Mouse (Mus musculus) kidney, adult 2 months (tissue): ENCODE measurements around the gene Tpcn1.

ENCODE experiments used
- CTCF ChIP-seq: fragments of 200-500 bp; conservative IDR thresholded peaks from 2 replicates; pipeline ENCODE4 v1.5.1; 2011; ENCODE audit warnings: low read depth, mild to moderate bottlenecking, control low read depth, low read length, moderate library complexity, mixed read lengths; ENCODE audit not compliant: insufficient read depth, insufficient read length
- POLR2A ChIP-seq: fragments of 200-500 bp; IDR thresholded peaks from one replicate; pipeline ENCODE4 v1.6.1; 2011; ENCODE audit warnings: low read depth, low read length, control low read depth

DNA sequence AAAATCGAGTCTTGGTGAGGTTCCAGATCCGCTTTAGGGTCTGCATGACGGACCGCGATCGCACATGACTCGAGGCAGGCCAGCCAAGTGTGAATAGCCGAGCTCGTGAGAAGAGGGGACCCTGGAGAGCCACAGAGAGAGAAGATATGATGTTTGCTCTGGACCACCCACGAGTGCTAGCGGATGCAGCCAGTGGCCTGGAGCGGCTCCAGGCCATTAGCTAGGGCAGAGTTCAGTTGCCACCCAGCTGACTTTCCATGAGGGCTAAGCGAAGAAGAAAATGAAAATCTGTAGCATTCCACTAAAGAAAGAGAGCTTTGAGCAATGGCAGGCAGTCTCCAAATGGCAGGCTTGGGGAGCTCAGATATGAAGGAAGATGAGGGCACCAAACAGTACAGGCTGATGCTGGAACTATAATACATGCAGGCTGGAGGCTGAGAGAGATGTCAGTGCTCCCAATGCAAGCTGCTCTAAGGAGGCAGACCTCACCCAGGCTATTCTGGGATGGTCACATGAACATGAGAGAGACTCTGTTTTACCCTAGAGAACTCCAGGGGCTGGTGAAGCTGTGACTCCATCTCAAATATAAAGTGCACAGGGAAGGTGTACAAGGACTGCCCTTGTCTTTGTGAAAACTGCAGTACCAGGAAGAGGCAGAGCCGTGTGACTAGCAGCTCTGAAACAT is 17.3 kb downstream of the Tpcn1 start:
- TF ChIP-seq CTCF (no peak), POLR2A (no peak)
